Mouse (Mus musculus) adrenal gland, postnatal 36 days (tissue): ENCODE data around the gene Fam234a. TPM values are rescaled to one million over a fixed set of nuclear protein-coding genes. Genes with fewer than 3 reads are reported as not detected.
"Not testable (repeated sequence)": the region's sequence is repeated elsewhere in the genome, so short reads cannot be mapped to it uniquely, and the experiment has no call there.

Experiments used
- DNase-seq, 2 experiments: peaks; one replicate each; pipeline ENCODE4 v3.0.0; 2021; ENCODE audit warnings: mixed read lengths in 1 of 2
- total RNA-seq, 2 experiments: library from RNA; stranded (reverse); gene quantifications; 2 replicates each; pipeline ENCODE4 v1.2.3; 2021

Gene Fam234a
- total RNA-seq, 2 experiments from 2014 or later: 107 to 126 TPM

- no peak for DNase-seq
These were observed 62.9 kb downstream of the Fam234a start for GRCm38 (mm10) chr17:26181179-26181578.

- no peak for DNase-seq
These were observed 65.4 kb downstream of the Fam234a start for GRCm38 (mm10) chr17:26178611-26179010.

DNA sequence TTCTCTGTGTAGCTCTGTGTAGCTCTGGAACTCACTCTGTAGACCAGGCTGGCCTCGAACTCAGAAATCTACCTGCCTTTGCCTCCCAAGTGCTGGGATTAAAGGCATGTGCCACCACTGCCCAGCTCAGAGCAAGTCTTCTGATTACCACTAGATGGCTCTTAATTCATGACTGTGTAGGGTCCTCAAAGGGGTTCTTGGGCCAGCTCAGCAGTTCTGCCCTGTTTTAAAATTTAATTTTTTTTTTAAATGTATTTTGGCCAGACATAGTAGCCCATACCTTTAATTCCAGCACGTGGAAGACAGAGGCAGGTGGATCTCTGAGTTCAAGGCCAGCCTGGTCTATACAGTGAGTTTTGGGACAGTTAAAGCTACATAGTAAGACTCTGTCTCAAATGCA lies 68.8 kb downstream of the Fam234a start:
- DNase-seq: not testable (repeated sequence)

GRCm38 (mm10) chr17:26168039-26168438 lies 76.0 kb downstream of the Fam234a start:
- DNase-seq: no peak

GRCm38 (mm10) chr17:26162736-26163135 lies 81.3 kb downstream of the Fam234a start:
- no peak for DNase-seq

Other genes starting within 250 kb of the Fam234a start
- gene Rab11fip3, start 174.7 kb downstream of the Fam234a start, total RNA-seq: 10 to 100 TPM; 17.9 to 21.9 TPM
- gene Decr2, start 153.9 kb downstream of the Fam234a start, total RNA-seq: 10 to 100 TPM; 17.8 to 27.2 TPM
- 1 to 10 TPM; 2.2 to 3.5 TPM for gene Nme4, start 148.6 kb downstream of the Fam234a start, total RNA-seq
- 1 to 10 TPM; 5.4 to 9.4 TPM for gene Tmem8, start 130.9 kb downstream of the Fam234a start, total RNA-seq
- gene Mrpl28, start 120.7 kb downstream of the Fam234a start, total RNA-seq: 10 to 100 TPM; 85.8 to 88.4 TPM
- 10 to 100 TPM; 35.1 to 42.1 TPM for gene Axin1, start 105.6 kb downstream of the Fam234a start, total RNA-seq
- gene Pdia2, start 45.2 kb downstream of the Fam234a start, total RNA-seq: 1 to 10 TPM in 1 of 2 experiments, under 1 TPM in 1; 0.72 to 1.3 TPM
- 10 to 100 TPM; 29.6 to 35.1 TPM for gene Rgs11, start 41.3 kb downstream of the Fam234a start, total RNA-seq
- 10 to 100 TPM; 10.4 TPM for gene Arhgdig, start 36.5 kb downstream of the Fam234a start, total RNA-seq
- gene Luc7l, start 8.7 kb upstream of the Fam234a start, total RNA-seq: 10 to 100 TPM; 50.0 to 74.6 TPM
- 10 to 100 TPM; 43.0 to 57.4 TPM for gene Neurl1b, start 170.6 kb upstream of the Fam234a start, total RNA-seq